Mouse (Mus musculus): Measurements from ENCODE around the gene Trim40.

GRCm38 (mm10) chr17:36836427-36836812 is 53.5 kb downstream of the Trim40 start:
- TF ChIP-seq POLR2A (IDR thresholded peaks at IDR 0.05; ENCODE audit: borderline replicate concordance, extremely low read depth, insufficient read depth, insufficient read length, poor library complexity, severe bottlenecking) (no peak), CTCF (IDR thresholded peaks at IDR 0.05; ENCODE audit: borderline replicate concordance, extremely low read depth, insufficient read depth, insufficient read length) (no peak)
